Mouse (Mus musculus) E14TG2a.4 (cell line): Measurements from ENCODE around the gene 1810013L24Rik.

Experiments used
- H3K27me3 ChIP-seq: 2 replicates; pipeline ENCODE4 v1.6.1; 2014; ENCODE audit warnings: low read length, control low read depth; ENCODE audit not compliant: insufficient read depth
- H3K36me3 ChIP-seq: 2 replicates; pipeline ENCODE4 v1.6.1; 2014; ENCODE audit warnings: low read length, control low read depth; ENCODE audit not compliant: insufficient read depth
- H3K4me1 ChIP-seq: replicated peaks from 2 replicates; pipeline ENCODE4 v1.6.1; 2014; ENCODE audit warnings: low read depth, low read length, control low read depth
- H3K4me3 ChIP-seq: replicated peaks from 2 replicates; pipeline ENCODE4 v1.5.1; 2014; ENCODE audit warnings: mild to moderate bottlenecking, low read length
- H3K9me3 ChIP-seq: 2 replicates; pipeline ENCODE4 v1.6.1; 2014; ENCODE audit warnings: low read length, control low read depth
- CTCF ChIP-seq: conservative IDR thresholded peaks from 2 replicates; pipeline ENCODE4 v1.5.1; 2014; ENCODE audit warnings: low read length
- NANOG ChIP-seq: IDR thresholded peaks from 2 replicates; pipeline ENCODE4 v1.6.1; 2014; ENCODE audit warnings: borderline replicate concordance, low read length, mixed read lengths
- POU5F1 ChIP-seq: IDR thresholded peaks from 2 replicates; pipeline ENCODE4 v1.6.1; 2014; ENCODE audit warnings: low read length, borderline replicate concordance

1810013L24Rik gene

GRCm38 (mm10) chr16:8794952-8795351 is 34.9 kb upstream of the 1810013L24Rik start:
- TF ChIP-seq NANOG (no peak), POU5F1 (no peak), CTCF (no peak)
- H3K9me3 ChIP-seq = no peaks in the 10 kb centered on the region
- peaks cover 64% of the 10 kb centered on the region for H3K4me1 ChIP-seq
- no peaks in the 10 kb centered on the region for H3K27me3 ChIP-seq
- H3K36me3 ChIP-seq = peaks cover 9% of the 10 kb centered on the region
- no peak overlapping the region for H3K4me3 ChIP-seq

- TF ChIP-seq POU5F1 = no peak
- TF ChIP-seq NANOG = no peak
- peaks cover 5% of the 10 kb centered on the region for H3K36me3 ChIP-seq
- H3K27me3 ChIP-seq = no peaks in the 10 kb centered on the region
- peaks cover 56% of the 10 kb centered on the region for H3K4me1 ChIP-seq
- no peak overlapping the region for H3K4me3 ChIP-seq
- H3K9me3 ChIP-seq = no peaks in the 10 kb centered on the region
Observed at GRCm38 (mm10) chr16:8795906-8796305, 34.0 kb upstream of the 1810013L24Rik start.

- Histone ChIP-seq H3K36me3 (no peaks in the 10 kb centered on the region), H3K4me1 (peaks cover 56% of the 10 kb centered on the region), H3K4me3 (no peak overlapping the region), H3K9me3 (no peaks in the 10 kb centered on the region), H3K27me3 (no peaks in the 10 kb centered on the region)
- TF ChIP-seq CTCF (peak; percentile 100), NANOG (no peak), POU5F1 (no peak)
Observed at GRCm38 (mm10) chr16:8806703-8807102, 23.2 kb upstream of the 1810013L24Rik start.

- H3K4me3 ChIP-seq = peak overlapping the region; percentile 43
- TF ChIP-seq CTCF = no peak
- TF ChIP-seq NANOG = no peak
- no peak for TF ChIP-seq POU5F1
- H3K36me3 ChIP-seq = no peaks in the 10 kb centered on the region
- H3K9me3 ChIP-seq = no peaks in the 10 kb centered on the region
- no peaks in the 10 kb centered on the region for H3K27me3 ChIP-seq
- H3K4me1 ChIP-seq = peaks cover 53% of the 10 kb centered on the region
Observed at GRCm38 (mm10) chr16:8810399-8811127, 19.3 kb upstream of the 1810013L24Rik start.

GRCm38 (mm10) chr16:8817872-8818271 is 12.0 kb upstream of the 1810013L24Rik start:
- Histone ChIP-seq H3K27me3 (0 out of 2 replicates have a peak, but pooled peaks cover 3% of the 10 kb centered on the region), H3K36me3 (no peaks in the 10 kb centered on the region), H3K9me3 (no peaks in the 10 kb centered on the region), H3K4me3 (no peak overlapping the region), H3K4me1 (peaks cover 13% of the 10 kb centered on the region)
- TF ChIP-seq NANOG = no peak
- TF ChIP-seq CTCF = no peak
- TF ChIP-seq POU5F1 = no peak

- no peaks in the 10 kb centered on the region for H3K36me3 ChIP-seq
- no peaks in the 10 kb centered on the region for H3K9me3 ChIP-seq
- H3K4me1 ChIP-seq = peaks cover 38% of the 10 kb centered on the region
- H3K4me3 ChIP-seq = no peak overlapping the region
- TF ChIP-seq CTCF = no peak
- TF ChIP-seq POU5F1 = no peak
- TF ChIP-seq NANOG = no peak
- H3K27me3 ChIP-seq = 0 out of 2 replicates have a peak, but pooled peaks cover 3% of the 10 kb centered on the region
Observed at GRCm38 (mm10) chr16:8821429-8821828, 8.5 kb upstream of the 1810013L24Rik start.

- Histone ChIP-seq H3K36me3 (no peaks in the 10 kb centered on the region), H3K9me3 (no peaks in the 10 kb centered on the region)
- TF ChIP-seq CTCF (no peak), NANOG (no peak)
Observed at GRCm38 (mm10) chr16:8822586-8822985, 7.3 kb upstream of the 1810013L24Rik start.

GRCm38 (mm10) chr16:8823661-8824060 is 6.2 kb upstream of the 1810013L24Rik start:
- TF ChIP-seq CTCF (no peak), POU5F1 (no peak), NANOG (no peak)
- Histone ChIP-seq H3K9me3 (no peaks in the 10 kb centered on the region), H3K27me3 (0 out of 2 replicates have a peak, but pooled peaks cover 3% of the 10 kb centered on the region), H3K4me3 (peak overlapping the region; percentile 43; the same call in 1 of the 2 replicates), H3K4me1 (peaks cover 55% of the 10 kb centered on the region), H3K36me3 (no peaks in the 10 kb centered on the region)

More at GRCm38 (mm10) chr16:8822586-8822985, 7.3 kb upstream of the 1810013L24Rik start:
- Histone ChIP-seq H3K27me3 (0 out of 2 replicates have a peak, but pooled peaks cover 3% of the 10 kb centered on the region), H3K4me3 (no peak overlapping the region), H3K4me1 (peaks cover 48% of the 10 kb centered on the region)

GRCm38 (mm10) chr16:8827366-8827765 is 2.5 kb upstream of the 1810013L24Rik start:
- Histone ChIP-seq H3K36me3 (peaks cover 12% of the 10 kb centered on the region), H3K4me1 (peaks cover 60% of the 10 kb centered on the region), H3K4me3 (no peak overlapping the region), H3K27me3 (no peaks in the 10 kb centered on the region), H3K9me3 (no peaks in the 10 kb centered on the region)
- TF ChIP-seq CTCF (no peak), NANOG (peak; percentile 18; the same call in 1 of the 2 replicates), POU5F1 (no peak)
